Comparison of ENCODE assay signal across 37 mouse cellular contexts in the genomic region with DNA sequence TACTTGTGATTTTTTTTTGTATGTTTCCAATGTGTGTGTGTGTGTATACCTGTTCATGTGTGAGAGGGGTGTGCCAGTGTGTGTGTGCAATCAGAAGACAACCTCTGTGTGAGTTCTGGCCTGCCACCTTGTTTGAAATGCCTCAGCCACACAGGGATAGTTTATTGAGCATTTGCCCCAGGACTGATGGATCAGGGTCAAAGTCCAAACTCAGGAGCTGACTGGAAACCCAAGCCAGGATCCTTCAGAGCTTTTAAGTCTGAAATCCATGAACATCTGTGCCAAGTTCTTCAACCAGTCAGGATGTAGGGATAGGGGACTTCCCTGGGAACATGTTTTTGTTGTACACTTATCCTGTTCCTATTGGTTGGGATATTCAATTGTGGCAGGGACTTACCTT. TPM values are rescaled to one million over a fixed set of nuclear protein-coding genes. Genes with fewer than 3 reads are reported as not detected.
DNase-seq lines count a peak whose midpoint lies in the region; ATAC-seq and TF ChIP-seq lines count a peak whose summit lies in the region.
"Had no signal": no experiment of that assay in that cellular context is flagged by ENCODE, and none has a peak within 500 bp of the region (broad histone marks: within the 10 kb centered on the region; RNA-seq: fewer than 3 reads in every experiment).

No protein-coding gene starts in this region.

- peaks cover 16% of the 10 kb centered on the region for H3K4me1 ChIP-seq in kidney, adult 2 months (ENCODE audit: control insufficient read depth, insufficient read depth, low read length)
- H3K4me1 ChIP-seq in kidney, embryonic 16.5 days (ENCODE audit: insufficient read depth, low read length) = peaks cover 11% of the 10 kb centered on the region
- peaks cover 5% of the 10 kb centered on the region for H3K4me1 ChIP-seq in ES-Bruce4 (ENCODE audit: control insufficient read depth, insufficient read depth, low read length)
- H3K4me1 ChIP-seq in liver, embryonic 11.5 days (replicated peaks; ENCODE audit: control insufficient read depth, insufficient read depth, low read length) = peaks cover 25% of the 10 kb centered on the region
- peaks cover 34% of the 10 kb centered on the region for H3K4me1 ChIP-seq in liver, embryonic 16.5 days (ENCODE audit: control insufficient read depth, low read depth, low read length)
- H3K4me1 ChIP-seq in midbrain, embryonic 13.5 days (replicated peaks) = peaks cover 5% of the 10 kb centered on the region; the same call in 1 of the 2 replicates

- H3K4me3 ChIP-seq in kidney, adult 2 months (ENCODE audit: insufficient read depth, low read depth, low read length) = no peak overlapping the region
- no peak overlapping the region for H3K4me3 ChIP-seq in kidney, embryonic 16.5 days (ENCODE audit: low read length)
- H3K4me3 ChIP-seq in ES-Bruce4 (ENCODE audit: low read depth, low read length) = no peak overlapping the region
- peak overlapping the region; percentile 37 for H3K4me3 ChIP-seq in liver, embryonic 11.5 days (ENCODE audit: low read depth, low read length)
- no peak overlapping the region for H3K4me3 ChIP-seq in liver, embryonic 16.5 days (ENCODE audit: low read depth, low read length)
- no peak overlapping the region for H3K4me3 ChIP-seq in midbrain, embryonic 13.5 days (replicated peaks)
- H3K4me3 ChIP-seq: embryonic facial prominence, embryonic 10.5 days; embryonic facial prominence, embryonic 15.5 days; hindbrain, embryonic 10.5 days; hindbrain, embryonic 15.5 days; megakaryocyte, embryonic 14.5 days; midbrain, embryonic 12.5 days; neural tube, embryonic 13.5 days had no signal

- H3K9ac ChIP-seq in kidney, embryonic 16.5 days (replicated peaks; ENCODE audit: low read length) = no peak overlapping the region
- no peak overlapping the region for H3K9ac ChIP-seq in ES-Bruce4 (ENCODE audit: low read depth, poor library complexity, severe bottlenecking)
- H3K9ac ChIP-seq in liver, embryonic 11.5 days (ENCODE audit: low read depth, low read length) = peak overlapping the region; percentile 57
- no peak overlapping the region for H3K9ac ChIP-seq in liver, embryonic 16.5 days (ENCODE audit: low read depth, low read length)
- H3K9ac ChIP-seq in midbrain, embryonic 13.5 days (replicated peaks) = no peak overlapping the region
- H3K9ac ChIP-seq: embryonic facial prominence, embryonic 15.5 days; hindbrain, embryonic 15.5 days; midbrain, embryonic 12.5 days; neural tube, embryonic 13.5 days had no signal

- no peak overlapping the region for H3K27ac ChIP-seq in kidney, adult 2 months (ENCODE audit: insufficient read depth, low read depth, low read length)
- H3K27ac ChIP-seq in kidney, embryonic 16.5 days (ENCODE audit: low read length) = no peak overlapping the region
- H3K27ac ChIP-seq in ES-Bruce4 (ENCODE audit: insufficient read depth, low read length) = peak overlapping the region; percentile 8; the same call in 1 of the 2 replicates
- H3K27ac ChIP-seq in liver, embryonic 11.5 days (ENCODE audit: low read depth, low read length) = no peak overlapping the region
- no peak overlapping the region for H3K27ac ChIP-seq in liver, embryonic 16.5 days (ENCODE audit: low read length)
- H3K27ac ChIP-seq in midbrain, embryonic 13.5 days = no peak overlapping the region
- H3K27ac ChIP-seq: embryonic facial prominence, embryonic 10.5 days; embryonic facial prominence, embryonic 15.5 days; hindbrain, embryonic 10.5 days; hindbrain, embryonic 15.5 days; kidney, postnatal 0 days; midbrain, embryonic 12.5 days; neural tube, embryonic 13.5 days had no signal

- H3K9me3 ChIP-seq in kidney, embryonic 16.5 days (ENCODE audit: low read length) = peaks cover 11% of the 10 kb centered on the region
- H3K9me3 ChIP-seq in ES-Bruce4 (replicated peaks; ENCODE audit: control insufficient read depth, insufficient read depth, low read length, poor library complexity, severe bottlenecking) = no peaks in the 10 kb centered on the region
- peaks cover 3% of the 10 kb centered on the region; the same call in 1 of the 2 replicates for H3K9me3 ChIP-seq in liver, embryonic 11.5 days (ENCODE audit: control insufficient read depth, low read length)
- H3K9me3 ChIP-seq in liver, embryonic 16.5 days (replicated peaks; ENCODE audit: control insufficient read depth, low read length) = no peaks in the 10 kb centered on the region
- H3K9me3 ChIP-seq in midbrain, embryonic 13.5 days = no peaks in the 10 kb centered on the region
- H3K9me3 ChIP-seq: embryonic facial prominence, embryonic 15.5 days; hindbrain, embryonic 15.5 days; midbrain, embryonic 12.5 days had no signal

- no peaks in the 10 kb centered on the region for H3K36me3 ChIP-seq in kidney, adult 2 months (ENCODE audit: control insufficient read depth, insufficient read depth, low read length)
- no peaks in the 10 kb centered on the region for H3K36me3 ChIP-seq in kidney, embryonic 16.5 days (ENCODE audit: insufficient read depth, low read length)
- no peaks in the 10 kb centered on the region for H3K36me3 ChIP-seq in ES-Bruce4 (ENCODE audit: control insufficient read depth, insufficient read depth, low read length, poor library complexity, severe bottlenecking)
- H3K36me3 ChIP-seq in liver, embryonic 11.5 days (ENCODE audit: control insufficient read depth, insufficient read depth, low read length) = no peaks in the 10 kb centered on the region
- no peaks in the 10 kb centered on the region for H3K36me3 ChIP-seq in liver, embryonic 16.5 days (ENCODE audit: control insufficient read depth, insufficient read depth)
- H3K36me3 ChIP-seq in midbrain, embryonic 13.5 days = no peaks in the 10 kb centered on the region
- H3K36me3 ChIP-seq: embryonic facial prominence, embryonic 10.5 days; embryonic facial prominence, embryonic 15.5 days; hindbrain, embryonic 10.5 days; hindbrain, embryonic 15.5 days; midbrain, embryonic 12.5 days; neural tube, embryonic 13.5 days had no signal

- H3K27me3 ChIP-seq in kidney, adult 2 months (replicated peaks; ENCODE audit: control insufficient read depth, insufficient read depth, low read length) = no peaks in the 10 kb centered on the region
- no peaks in the 10 kb centered on the region for H3K27me3 ChIP-seq in kidney, embryonic 16.5 days (ENCODE audit: insufficient read depth, low read length)
- H3K27me3 ChIP-seq in ES-Bruce4 (ENCODE audit: control insufficient read depth, insufficient read depth, low read length, poor library complexity, severe bottlenecking) = no peaks in the 10 kb centered on the region
- H3K27me3 ChIP-seq in liver, embryonic 11.5 days (replicated peaks; ENCODE audit: control insufficient read depth, insufficient read depth, low read length) = no peaks in the 10 kb centered on the region; the same call in 1 of the 2 replicates
- no peaks in the 10 kb centered on the region for H3K27me3 ChIP-seq in liver, embryonic 16.5 days (ENCODE audit: control insufficient read depth, insufficient read depth, low read depth, low read length)
- no peaks in the 10 kb centered on the region for H3K27me3 ChIP-seq in midbrain, embryonic 13.5 days
- H3K27me3 ChIP-seq: embryonic facial prominence, embryonic 15.5 days; hindbrain, embryonic 15.5 days; midbrain, embryonic 12.5 days; neural tube, embryonic 13.5 days had no signal

- no peak for TF ChIP-seq EP300 in ES-Bruce4 (IDR thresholded peaks at IDR 0.05; ENCODE audit: insufficient read depth, low read depth, low read length)

- ATAC-seq in kidney, embryonic 16.5 days (ENCODE audit: low FRiP score, low TSS enrichment) = no peak
- ATAC-seq in liver, embryonic 11.5 days (replicated peaks; ENCODE audit: low FRiP score) = no peak
- no peak for ATAC-seq in liver, embryonic 16.5 days (ENCODE audit: low read depth)
- ATAC-seq in midbrain, embryonic 13.5 days = no peak
- ATAC-seq: activated CD4-positive, CD25-positive, alpha-beta regulatory T cell, adult 4 months; forebrain, embryonic 16.5 days; inflammation-experienced regulatory T-cells, adult 6 months; lung, postnatal 0 days had no signal

- TF ChIP-seq POLR2A in kidney, adult 2 months (IDR thresholded peaks at IDR 0.05; ENCODE audit: low read depth, low read length) = no peak
- TF ChIP-seq POLR2A in ES-Bruce4 (IDR thresholded peaks at IDR 0.05; ENCODE audit: insufficient read depth, low read length) = no peak

- intact Hi-C loops in gastrocnemius, postnatal 36 days (cut with DNase I) = no loop called here

- no peak for TF ChIP-seq CTCF in kidney, adult 2 months (conservative IDR thresholded peaks at IDR 0.05; ENCODE audit: insufficient read depth, insufficient read length, low read depth, low read length)
- TF ChIP-seq CTCF in ES-Bruce4 (IDR thresholded peaks at IDR 0.05; ENCODE audit: low read depth, low read length) = no peak

- DNase-seq in kidney, adult 2 months = peak; percentile 61
- DNase-seq in liver, embryonic 11.5 days (ENCODE audit: low spot score) = no peak
- DNase-seq in gastrocnemius, postnatal 36 days = no peak
- DNase-seq: adrenal gland, adult 2 months; adrenal gland, postnatal 36 days; cerebellum, adult 2 months; cerebellum, postnatal 25 days; gastrocnemius, adult 2 months; heart, postnatal 14 days; layer of hippocampus, adult 9-11 months; lung, adult 18-20 months; lung, postnatal 4 days; thymus, adult 2 months; thymus, postnatal 36 days had no signal

- H3K4me2 ChIP-seq in kidney, embryonic 16.5 days (replicated peaks; ENCODE audit: low read depth, low read length) = no peak overlapping the region
- peak overlapping the region; percentile 36 for H3K4me2 ChIP-seq in liver, embryonic 11.5 days
- peak overlapping the region; percentile 15; the same call in 1 of the 2 replicates for H3K4me2 ChIP-seq in liver, embryonic 16.5 days (ENCODE audit: low read depth, low read length)
- H3K4me2 ChIP-seq in midbrain, embryonic 13.5 days (replicated peaks) = no peak overlapping the region
- H3K4me2 ChIP-seq: embryonic facial prominence, embryonic 15.5 days; hindbrain, embryonic 15.5 days; midbrain, embryonic 12.5 days; neural tube, embryonic 13.5 days had no signal

RNA-seq across cellular contexts. Expression of gene Gm10842, which starts 11.4 kb away (rescaled TPM):
- polyA plus RNA-seq in kidney, adult 2 months (2012; rRNA removed) = not detected in 2 replicates
- polyA plus RNA-seq in kidney, embryonic 16.5 days (2015; fragmentation: Nextera tagmentation; extraction: Ambion mirVana) = not detected in 2 replicates
- polyA plus RNA-seq in ES-Bruce4 (2011; ENCODE audit: insufficient read depth, insufficient read length, low read depth, missing spikeins) = not detected in 2 replicates
- not detected in 2 replicates for polyA plus RNA-seq in liver, embryonic 11.5 days (2014; fragmentation: Nextera tagmentation; extraction: Ambion mirVana)
- not detected in 2 replicates for polyA plus RNA-seq in liver, embryonic 16.5 days (2015; fragmentation: Nextera tagmentation; extraction: Ambion mirVana)
- not detected for total RNA-seq in gastrocnemius, postnatal 36 days (2021)
- not detected in 2 replicates for polyA plus RNA-seq in midbrain, embryonic 13.5 days (2015; fragmentation: Nextera tagmentation; extraction: Ambion mirVana)
- total RNA-seq: adrenal gland, adult 2 months; adrenal gland, postnatal 36 days; gastrocnemius, adult 2 months; heart, adult 8-10 months; heart, postnatal 14 days; left cerebral cortex, adult 18-20 months; left cerebral cortex, postnatal 14 days had no signal
- polyA plus RNA-seq: activated CD4-positive, CD25-positive, alpha-beta regulatory T cell, adult 4 months; adrenal gland, adult 2 months; brain, embryonic 14.5 days; cerebellum, adult 2 months; embryonic facial prominence, embryonic 10.5 days; embryonic facial prominence, embryonic 15.5 days; forebrain, embryonic 16.5 days; gonadal fat pad, adult 2 months; heart, embryonic 14.5 days; hindbrain, embryonic 10.5 days; hindbrain, embryonic 15.5 days; inflammation-experienced regulatory T-cells, adult 6 months; kidney, postnatal 0 days; limb, embryonic 11.5 days; lung, postnatal 0 days; midbrain, embryonic 12.5 days; neural tube, embryonic 13.5 days; thymus, adult 2 months had no signal

RNA-seq across cellular contexts. Expression of gene Tlk2, which starts 20.6 kb away (rescaled TPM):
- polyA plus RNA-seq in kidney, adult 2 months (2012; rRNA removed) = 15.1 and 15.4 TPM in 2 replicates
- 14.0 and 18.4 TPM in 2 replicates for polyA plus RNA-seq in kidney, embryonic 16.5 days (2015; fragmentation: Nextera tagmentation; extraction: Ambion mirVana)
- polyA plus RNA-seq in ES-Bruce4 (2011; ENCODE audit: insufficient read depth, insufficient read length, low read depth, missing spikeins) = 130 and 140 TPM in 2 replicates
- 16.1 and 18.2 TPM in 2 replicates for polyA plus RNA-seq in liver, embryonic 11.5 days (2014; fragmentation: Nextera tagmentation; extraction: Ambion mirVana)
- 5.5 and 6.6 TPM in 2 replicates for polyA plus RNA-seq in liver, embryonic 16.5 days (2015; fragmentation: Nextera tagmentation; extraction: Ambion mirVana)
- total RNA-seq in gastrocnemius, postnatal 36 days (2021) = 10 to 100 TPM; 37.4 to 41.1 TPM
- 23.6 and 24.7 TPM in 2 replicates for polyA plus RNA-seq in midbrain, embryonic 13.5 days (2015; fragmentation: Nextera tagmentation; extraction: Ambion mirVana)

RNA-seq across cellular contexts. Expression of gene Mettl2, which starts 31.8 kb away (rescaled TPM):
- 9.5 and 9.7 TPM in 2 replicates for polyA plus RNA-seq in kidney, adult 2 months (2012; rRNA removed)
- polyA plus RNA-seq in kidney, embryonic 16.5 days (2015; fragmentation: Nextera tagmentation; extraction: Ambion mirVana) = 44.7 and 45.7 TPM in 2 replicates
- 43.1 and 49.3 TPM in 2 replicates for polyA plus RNA-seq in ES-Bruce4 (2011; ENCODE audit: insufficient read depth, insufficient read length, low read depth, missing spikeins)
- polyA plus RNA-seq in liver, embryonic 11.5 days (2014; fragmentation: Nextera tagmentation; extraction: Ambion mirVana) = 46.2 and 46.9 TPM in 2 replicates
- 13.8 and 15.1 TPM in 2 replicates for polyA plus RNA-seq in liver, embryonic 16.5 days (2015; fragmentation: Nextera tagmentation; extraction: Ambion mirVana)
- total RNA-seq in gastrocnemius, postnatal 36 days (2021) = 1 to 10 TPM; 6.0 to 8.4 TPM
- 32.0 and 34.5 TPM in 2 replicates for polyA plus RNA-seq in midbrain, embryonic 13.5 days (2015; fragmentation: Nextera tagmentation; extraction: Ambion mirVana)

Comparison
In these comparisons a context has a peak if more than half of its experiments do, and no peak if none do; other contexts are left out.
1. H3K4me2 ChIP-seq: peak in liver, embryonic 11.5 days (single experiment) and liver, embryonic 16.5 days (single experiment); none in kidney, embryonic 16.5 days (single experiment) and midbrain, embryonic 13.5 days (single experiment).